Comparison of ENCODE assay signal across 9 mouse cellular contexts in genomic region chr8:35070246-35070989, GRCm38 (mm10).
A peak's percentile ranks its signal among the peaks of the same experiment; 100 is the strongest.
DNase-seq lines count a peak whose midpoint lies in the region; ATAC-seq and TF ChIP-seq lines count a peak whose summit lies in the region.
"Had no signal": no experiment of that assay in that cellular context is flagged by ENCODE, and none has a peak within 500 bp of the region (broad histone marks: within the 10 kb centered on the region; RNA-seq: fewer than 3 reads in every experiment).

No protein-coding gene starts in this region.

- no peaks in the 10 kb centered on the region for H3K9me3 ChIP-seq in heart, embryonic 13.5 days
- no peaks in the 10 kb centered on the region for H3K9me3 ChIP-seq in CH12.LX (replicated peaks; ENCODE audit: low read length)
- H3K9me3 ChIP-seq in embryonic facial prominence, embryonic 15.5 days (replicated peaks): no peaks in the 10 kb centered on the region

- TF ChIP-seq RAD21 in CH12.LX (IDR thresholded peaks at IDR 0.05; ENCODE audit: low read depth, low read length): no peak

- no peak overlapping the region for H3K4me2 ChIP-seq in heart, embryonic 13.5 days
- no peak overlapping the region for H3K4me2 ChIP-seq in CH12.LX (ENCODE audit: insufficient read depth, low read depth, poor library complexity, severe bottlenecking)
- H3K4me2 ChIP-seq in embryonic facial prominence, embryonic 15.5 days (replicated peaks): no peak overlapping the region

- H3K27ac ChIP-seq in heart, embryonic 13.5 days (replicated peaks): peak overlapping the region; percentile 57; the same call in 1 of the 2 replicates
- H3K27ac ChIP-seq in heart, adult 2 months: no peak overlapping the region
- H3K27ac ChIP-seq in CH12.LX (ENCODE audit: insufficient read depth, low read depth): no peak overlapping the region
- no peak overlapping the region for H3K27ac ChIP-seq in embryonic facial prominence, embryonic 15.5 days (replicated peaks)
- H3K27ac ChIP-seq in gastrocnemius, adult 2 months: no peak overlapping the region

- TF ChIP-seq EP300 in heart, adult 2 months (IDR thresholded peaks at IDR 0.05; ENCODE audit: insufficient read depth, low read depth, low read length): no peak
- no peak for TF ChIP-seq EP300 in CH12.LX (IDR thresholded peaks at IDR 0.05; ENCODE audit: low read length)

- in situ Hi-C loops in CH12.LX (cut with MboI; ENCODE audit: low pct_ligation_motif_present, low pct_unique_long_range_greater_than_20kb, low sequenced_read_pairs): no loop called here

- 59% methylated on average over 7 of the region's 7 CpGs for WGBS in heart, embryonic 13.5 days
- 49% methylated on average over 7 of the region's 7 CpGs for WGBS in heart, adult 2 months
- 39% methylated on average over 7 of the region's 7 CpGs for WGBS in embryonic facial prominence, embryonic 15.5 days

- no peak for TF ChIP-seq CTCF in heart, adult 2 months (IDR thresholded peaks at IDR 0.05)
- no peak for TF ChIP-seq CTCF in CH12.LX (conservative IDR thresholded peaks at IDR 0.05 in 1 of 2, IDR thresholded peaks at IDR 0.05 in 1 of 2; ENCODE audit: low read depth in 2 of 2, low read length in 2 of 2)
- TF ChIP-seq CTCF in gastrocnemius, adult 2 months (IDR thresholded peaks at IDR 0.05): no peak

- no peak for DNase-seq in heart, adult 2 months
- DNase-seq in CH12.LX (ENCODE audit: extremely low read depth): peak; percentile 17
- DNase-seq in left cerebral cortex, postnatal 14 days (ENCODE audit: low spot score in 2 of 2): peak; percentile 50 to 69
- no peak for DNase-seq in gastrocnemius, adult 2 months
- no peak for DNase-seq in yolk sac, embryonic 10.5 days (ENCODE audit: low spot score)
- no peak for DNase-seq in adrenal gland, postnatal 4 days (ENCODE audit: low spot score in 2 of 2)

- no peaks in the 10 kb centered on the region for H3K27me3 ChIP-seq in heart, embryonic 13.5 days (replicated peaks)
- no peaks in the 10 kb centered on the region for H3K27me3 ChIP-seq in heart, adult 2 months (ENCODE audit: control insufficient read depth, insufficient read depth, low read length)
- H3K27me3 ChIP-seq in CH12.LX (replicated peaks): no peaks in the 10 kb centered on the region
- no peaks in the 10 kb centered on the region for H3K27me3 ChIP-seq in embryonic facial prominence, embryonic 15.5 days

- no peaks in the 10 kb centered on the region for H3K36me3 ChIP-seq in heart, embryonic 13.5 days
- no peaks in the 10 kb centered on the region for H3K36me3 ChIP-seq in heart, adult 2 months (ENCODE audit: control insufficient read depth, insufficient read depth, low read length)
- no peaks in the 10 kb centered on the region for H3K36me3 ChIP-seq in CH12.LX (replicated peaks in 1 of 2; ENCODE audit: control insufficient read depth in 1 of 2, insufficient read depth in 1 of 2, low read length in 1 of 2)
- no peaks in the 10 kb centered on the region for H3K36me3 ChIP-seq in embryonic facial prominence, embryonic 15.5 days

- ATAC-seq in heart, embryonic 13.5 days (ENCODE audit: extremely low read depth, insufficient number of reproducible peaks, low FRiP score, low TSS enrichment): no peak
- 0 out of 2 replicates have a peak, but pooled peaks have one; percentile 39 for ATAC-seq in embryonic facial prominence, embryonic 15.5 days (ENCODE audit: insufficient number of reproducible peaks, low FRiP score, low TSS enrichment, low read depth)
- ATAC-seq: Patski had no signal

- H3K79me2 ChIP-seq in heart, adult 2 months (replicated peaks; ENCODE audit: control insufficient read depth, insufficient read depth, low read length): no peaks in the 10 kb centered on the region
- H3K79me2 ChIP-seq in CH12.LX (replicated peaks; ENCODE audit: control insufficient read depth, extremely low read depth, insufficient read depth, poor library complexity, severe bottlenecking): no peaks in the 10 kb centered on the region

- intact Hi-C loops in heart, adult 2 months (cut with DNase I): no loop called here
- intact Hi-C loops in left cerebral cortex, postnatal 14 days (cut with DNase I): no loop called here
- intact Hi-C loops in gastrocnemius, adult 2 months (cut with DNase I): no loop called here

- no peak overlapping the region for H3K4me3 ChIP-seq in heart, embryonic 13.5 days
- no peak overlapping the region for H3K4me3 ChIP-seq in heart, adult 2 months
- H3K4me3 ChIP-seq in CH12.LX (replicated peaks in 1 of 3; ENCODE audit: low read depth in 2 of 3, low read length in 2 of 3, poor library complexity in 1 of 3): no peak overlapping the region
- no peak overlapping the region for H3K4me3 ChIP-seq in embryonic facial prominence, embryonic 15.5 days (replicated peaks)
- no peak overlapping the region for H3K4me3 ChIP-seq in gastrocnemius, adult 2 months

- peaks cover 10% of the 10 kb centered on the region; the same call in 1 of the 2 replicates for H3K4me1 ChIP-seq in heart, embryonic 13.5 days
- no peaks in the 10 kb centered on the region for H3K4me1 ChIP-seq in heart, adult 2 months (ENCODE audit: control insufficient read depth, insufficient read depth, low read length)
- 0 out of 4 replicates have a peak, but pooled peaks cover 0 to 4% of the 10 kb centered on the region in 2 experiments for H3K4me1 ChIP-seq in CH12.LX (ENCODE audit: control insufficient read depth in 1 of 2, insufficient read depth in 2 of 2)
- H3K4me1 ChIP-seq in embryonic facial prominence, embryonic 15.5 days: no peaks in the 10 kb centered on the region

- H3K9ac ChIP-seq in heart, embryonic 13.5 days: no peak overlapping the region
- no peak overlapping the region for H3K9ac ChIP-seq in heart, adult 2 months (ENCODE audit: low read depth, low read length)
- no peak overlapping the region for H3K9ac ChIP-seq in CH12.LX (ENCODE audit: insufficient read depth, low read depth)
- no peak overlapping the region for H3K9ac ChIP-seq in embryonic facial prominence, embryonic 15.5 days

- no peak for TF ChIP-seq POLR2A in heart, adult 2 months (IDR thresholded peaks at IDR 0.05; ENCODE audit: insufficient read depth, low read depth, low read length)
- TF ChIP-seq POLR2A in CH12.LX (IDR thresholded peaks at IDR 0.05; ENCODE audit: low read depth, low read length): no peak

- dilution Hi-C loops in CH12.LX (cut with MboI; ENCODE audit: extremely low pct_ligation_motif_present, extremely low pct_unique_long_range_greater_than_20kb, low sequenced_read_pairs): no loop called here

TF ChIP-seq in CH12.LX, 34 proteins besides CTCF, POLR2A, EP300 and RAD21:
- no peak for TF ChIP-seq ELF1 (IDR thresholded peaks at IDR 0.05; ENCODE audit: low read depth, low read length)
- TF ChIP-seq BHLHE40 (IDR thresholded peaks at IDR 0.05; ENCODE audit: low read depth, low read length): no peak
- no peak for TF ChIP-seq IRF4 (IDR thresholded peaks at IDR 0.05; ENCODE audit: low read depth, low read length)

Comparison
In these comparisons a context has a peak if more than half of its experiments do, and no peak if none do; other contexts are left out.
1. DNase-seq: peak in CH12.LX (single experiment) and left cerebral cortex, postnatal 14 days (2 of 2); none in heart, adult 2 months (0 of 2), gastrocnemius, adult 2 months (single experiment), yolk sac, embryonic 10.5 days (single experiment) and adrenal gland, postnatal 4 days (0 of 2).